Comparison of ENCODE assay signal across 21 mouse cellular contexts in genomic region chrX:164424821-164425220, GRCm38 (mm10). TPM values are rescaled to one million over a fixed set of nuclear protein-coding genes. Genes with fewer than 3 reads are reported as not detected.
DNase-seq lines count a peak whose midpoint lies in the region; ATAC-seq and TF ChIP-seq lines count a peak whose summit lies in the region.
"Had no signal": no experiment of that assay in that cellular context is flagged by ENCODE, and none has a peak within 500 bp of the region (broad histone marks: within the 10 kb centered on the region; RNA-seq: fewer than 3 reads in every experiment).

No protein-coding gene starts in this region.

- DNase-seq in c-Kit-positive CD71-positive TER-119-positive erythroid progenitor cells, embryonic 14.5 days (ENCODE audit: low spot score), result peak; percentile 24
- peak in 2 of 3 experiments; percentile 30 to 36 for DNase-seq in liver, embryonic 14.5 days (ENCODE audit: low read depth in 3 of 3, low spot score in 3 of 3)
- DNase-seq in T-cell, adult 2 months (ENCODE audit: low spot score), result no peak
- DNase-seq in layer of hippocampus, postnatal 14 days (ENCODE audit: low spot score in 2 of 2), result no peak
- DNase-seq in heart, adult 18-20 months, result no peak
- DNase-seq: adrenal gland, postnatal 10 days; cerebellum, adult 11-12 months; cerebellum, adult 9-10 months; cerebellum, postnatal 25 days; gastrocnemius, postnatal 10 days; heart, postnatal 36 days had no signal

- H3K27me3 ChIP-seq in erythroblast, embryonic 14.5 days (ENCODE audit: control insufficient read depth), result no peaks in the 10 kb centered on the region
- no peaks in the 10 kb centered on the region for H3K27me3 ChIP-seq in liver, embryonic 14.5 days (ENCODE audit: control insufficient read depth, insufficient read depth, low read length)
- H3K27me3 ChIP-seq: CH12.LX; forebrain, embryonic 15.5 days; heart, embryonic 13.5 days; hindbrain, embryonic 15.5 days had no signal

- peak overlapping the region; percentile 37 for H3K4me3 ChIP-seq in erythroblast, embryonic 14.5 days (replicated peaks)
- H3K4me3 ChIP-seq in liver, embryonic 14.5 days (ENCODE audit: insufficient read depth in 1 of 2, low read depth in 2 of 2, low read length in 2 of 2), result no peak overlapping the region
- H3K4me3 ChIP-seq: embryonic facial prominence, embryonic 13.5 days; forebrain, embryonic 15.5 days; heart, embryonic 13.5 days; hindbrain, embryonic 15.5 days had no signal

- WGBS in liver, embryonic 14.5 days (ENCODE audit: insufficient replicate concordance), result 20% methylated on average over 1 of the region's 1 CpGs

- peak; percentile 75 for ATAC-seq in liver, embryonic 14.5 days (ENCODE audit: insufficient read depth)
- peak; percentile 77 for ATAC-seq in megakaryocyte progenitor cell, adult 5-6 weeks (replicated peaks; ENCODE audit: poor library complexity)
- ATAC-seq: forebrain, embryonic 15.5 days had no signal

- H3K36me3 ChIP-seq in erythroblast, embryonic 14.5 days (ENCODE audit: control insufficient read depth), result peaks cover 77% of the 10 kb centered on the region
- peaks cover 9% of the 10 kb centered on the region for H3K36me3 ChIP-seq in liver, embryonic 14.5 days (replicated peaks; ENCODE audit: control insufficient read depth, insufficient read depth, low read depth)
- H3K36me3 ChIP-seq: hindbrain, embryonic 15.5 days had no signal

- peak overlapping the region; percentile 65 for H3K27ac ChIP-seq in liver, embryonic 14.5 days
- H3K27ac ChIP-seq: embryonic facial prominence, embryonic 13.5 days; forebrain, embryonic 15.5 days; heart, embryonic 13.5 days; hindbrain, embryonic 15.5 days had no signal

- H3K9me3 ChIP-seq in erythroblast, embryonic 14.5 days (ENCODE audit: control insufficient read depth, low read length), result no peaks in the 10 kb centered on the region
- no peaks in the 10 kb centered on the region for H3K9me3 ChIP-seq in liver, embryonic 14.5 days (ENCODE audit: control insufficient read depth, low read length)
- H3K9me3 ChIP-seq: embryonic facial prominence, embryonic 13.5 days; forebrain, embryonic 15.5 days; heart, embryonic 13.5 days; hindbrain, embryonic 15.5 days had no signal

- H3K4me2 ChIP-seq in liver, embryonic 14.5 days (ENCODE audit: low read depth), result peak overlapping the region; percentile 52
- H3K4me2 ChIP-seq: embryonic facial prominence, embryonic 13.5 days; forebrain, embryonic 15.5 days; heart, embryonic 13.5 days; hindbrain, embryonic 15.5 days had no signal

- no peak for TF ChIP-seq CTCF in liver, embryonic 14.5 days (IDR thresholded peaks at IDR 0.05; ENCODE audit: low read depth)

- peak; percentile 79 for TF ChIP-seq EP300 in liver, embryonic 14.5 days (IDR thresholded peaks at IDR 0.05; ENCODE audit: low read depth)

- H3K4me1 ChIP-seq in erythroblast, embryonic 14.5 days (ENCODE audit: control insufficient read depth), result peaks cover 52% of the 10 kb centered on the region
- H3K4me1 ChIP-seq in liver, embryonic 14.5 days (replicated peaks; ENCODE audit: control insufficient read depth in 2 of 2, insufficient read depth in 2 of 2, low read length in 1 of 2), result peaks cover 0 to 5% of the 10 kb centered on the region in 2 experiments; a peak in 3 of 4 replicates

- H3K9ac ChIP-seq in liver, embryonic 14.5 days (replicated peaks), result peak overlapping the region; percentile 0; the same call in 1 of the 2 replicates
- H3K9ac ChIP-seq: embryonic facial prominence, embryonic 13.5 days; forebrain, embryonic 15.5 days; heart, embryonic 13.5 days; hindbrain, embryonic 15.5 days had no signal

RNA-seq across cellular contexts. Expression of gene Piga, which starts 5.2 kb away (rescaled TPM):
- 0.06 and 0.23 TPM in 2 replicates for polyA plus RNA-seq in erythroblast, embryonic 14.5 days (2012)
- polyA plus RNA-seq in liver, embryonic 14.5 days (2012; rRNA removed), result 8.2 and 9.0 TPM in 2 replicates
- polyA plus RNA-seq in liver, embryonic 14.5 days (2014; fragmentation: Nextera tagmentation; extraction: Ambion mirVana), result 11.5 and 14.4 TPM in 2 replicates
- 14.4 and 18.6 TPM in 2 replicates for total RNA-seq in megakaryocyte progenitor cell, adult 5-6 weeks (2015)
- 23.3 and 27.8 TPM in 2 replicates for total RNA-seq in megakaryocyte progenitor cell, adult 5-6 weeks (2017)
- 1 to 10 TPM; 7.7 to 8.7 TPM for total RNA-seq in layer of hippocampus, postnatal 14 days (2021)
- 1 to 10 TPM; 2.1 to 2.8 TPM for total RNA-seq in heart, adult 18-20 months (2021)

RNA-seq across cellular contexts. Expression of gene Asb11, which starts 12.0 kb away (rescaled TPM):
- polyA plus RNA-seq in erythroblast, embryonic 14.5 days (2012), result not detected in 2 replicates
- 0.06 TPM in 1 of 2 replicates, not detected in the other for polyA plus RNA-seq in liver, embryonic 14.5 days (2012; rRNA removed)
- polyA plus RNA-seq in liver, embryonic 14.5 days (2014; fragmentation: Nextera tagmentation; extraction: Ambion mirVana), result not detected in 2 replicates
- total RNA-seq in megakaryocyte progenitor cell, adult 5-6 weeks (2015), result not detected in 2 replicates
- not detected in 2 replicates for total RNA-seq in megakaryocyte progenitor cell, adult 5-6 weeks (2017)
- total RNA-seq in layer of hippocampus, postnatal 14 days (2021), result 1 to 10 TPM in 1 of 2 experiments, under 1 TPM in 1; 0.58 to 1.6 TPM
- total RNA-seq in heart, adult 18-20 months (2021), result 100 to 1,000 TPM; 137 to 162 TPM
- total RNA-seq: CH12.LX had no signal
- polyA plus RNA-seq: brain, embryonic 14.5 days; embryonic facial prominence, embryonic 13.5 days; forebrain, embryonic 11.5 days; hindbrain, embryonic 11.5 days; hindbrain, embryonic 15.5 days had no signal

RNA-seq across cellular contexts. Expression of gene Vegfd, which starts 51.6 kb away (rescaled TPM):
- not detected in 2 replicates for polyA plus RNA-seq in erythroblast, embryonic 14.5 days (2012)
- polyA plus RNA-seq in liver, embryonic 14.5 days (2012; rRNA removed), result 0.73 and 1.0 TPM in 2 replicates
- polyA plus RNA-seq in liver, embryonic 14.5 days (2014; fragmentation: Nextera tagmentation; extraction: Ambion mirVana), result 0.69 and 0.71 TPM in 2 replicates
- not detected in 2 replicates for total RNA-seq in megakaryocyte progenitor cell, adult 5-6 weeks (2015)
- not detected in 2 replicates for total RNA-seq in megakaryocyte progenitor cell, adult 5-6 weeks (2017)
- total RNA-seq in layer of hippocampus, postnatal 14 days (2021), result 1 to 10 TPM; 2.7 to 2.9 TPM
- total RNA-seq in heart, adult 18-20 months (2021), result 1 to 10 TPM; 2.6 to 3.0 TPM
- total RNA-seq: CH12.LX had no signal

Comparison
In these comparisons a context has a peak if more than half of its experiments do, and no peak if none do; other contexts are left out.
1. DNase-seq: peak in c-Kit-positive CD71-positive TER-119-positive erythroid progenitor cells, embryonic 14.5 days (single experiment) and liver, embryonic 14.5 days (2 of 3); none in T-cell, adult 2 months (single experiment), layer of hippocampus, postnatal 14 days (0 of 2) and heart, adult 18-20 months (0 of 2).
2. RNA of gene Asb11, which starts 12.0 kb away (total RNA-seq): 137 to 162 TPM in heart, adult 18-20 months; 0.58 to 1.6 TPM in layer of hippocampus, postnatal 14 days and not detected in megakaryocyte progenitor cell, adult 5-6 weeks; every median in the first group is over 10 times any median in the second.